Mouse (Mus musculus) myocyte (in vitro differentiated cells): ENCODE measurements around the gene Tnni2.

Source experiments
- CEBPB ChIP-seq: IDR thresholded peaks from 2 replicates; pipeline ENCODE4 v1.6.1; 2011; ENCODE audit warnings: mild to moderate bottlenecking, moderate library complexity; ENCODE audit not compliant: poor library complexity, insufficient read depth, severe bottlenecking
- E2F4 ChIP-seq: IDR thresholded peaks from one replicate; pipeline ENCODE4 v1.6.1; 2011; ENCODE audit warnings: mild to moderate bottlenecking, control low read depth, moderate library complexity; ENCODE audit not compliant: insufficient read depth
- MAX ChIP-seq: IDR thresholded peaks from one replicate; pipeline ENCODE4 v1.6.1; 2011; ENCODE audit warnings: low read depth, mild to moderate bottlenecking, control low read depth
- MYOG ChIP-seq, 3 experiments: IDR thresholded peaks; one replicate each; pipeline ENCODE4 v1.6.1; 2011; ENCODE audit warnings: control low read depth in 2 of 3, low read depth in 2 of 3, mild to moderate bottlenecking in 2 of 3; ENCODE audit not compliant: insufficient read length in 2 of 3, control insufficient read depth in 1 of 3, insufficient read depth in 1 of 3
- POLR2A ChIP-seq: IDR thresholded peaks from one replicate; pipeline ENCODE4 v1.6.1; 2011; ENCODE audit warnings: low read depth, mild to moderate bottlenecking, control low read depth, moderate library complexity; ENCODE audit not compliant: insufficient read length
- POLR2AphosphoS2 ChIP-seq: IDR thresholded peaks from one replicate; pipeline ENCODE4 v1.6.1; 2011; ENCODE audit warnings: low read depth, control low read depth; ENCODE audit not compliant: insufficient read length
- REST ChIP-seq: IDR thresholded peaks from one replicate; pipeline ENCODE4 v1.6.1; 2011; ENCODE audit warnings: mild to moderate bottlenecking, control low read depth, moderate library complexity; ENCODE audit not compliant: insufficient read depth, insufficient read length
- TCF12 ChIP-seq: IDR thresholded peaks from one replicate; pipeline ENCODE4 v1.6.1; 2011; ENCODE audit warnings: mild to moderate bottlenecking, control low read depth; ENCODE audit not compliant: poor library complexity, insufficient read depth, severe bottlenecking

DNA sequence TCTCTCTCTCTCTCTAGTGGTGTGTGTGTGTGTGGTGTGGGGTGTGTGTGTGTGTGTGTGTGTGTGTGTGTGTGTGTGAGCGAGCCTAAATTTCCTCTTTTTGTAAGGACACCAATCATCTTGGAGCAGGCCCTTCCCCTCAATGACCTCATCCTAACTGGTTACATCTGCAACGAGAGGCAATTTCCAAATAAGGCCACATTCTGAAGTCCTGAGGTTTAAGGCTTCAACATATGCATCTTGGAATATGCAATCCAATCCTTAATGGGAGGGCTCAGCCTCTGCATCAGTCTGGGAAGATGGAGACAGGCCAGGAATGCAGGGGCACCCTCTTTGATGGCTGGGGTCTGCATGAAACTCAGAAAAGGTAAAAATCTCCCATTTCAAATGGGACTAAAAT, 16.4 kb downstream of the Tnni2 start:
- no peak for TF ChIP-seq TCF12
- TF ChIP-seq MAX, result no peak
- no peak for TF ChIP-seq E2F4
- TF ChIP-seq POLR2A, result no peak
- TF ChIP-seq MYOG (IDR thresholded peaks at IDR 0.05; ENCODE audit: control insufficient read depth in 1 of 3, insufficient read depth in 1 of 3, insufficient read length in 2 of 3, low read depth in 2 of 3), result no peak
- no peak for TF ChIP-seq REST
- 0 out of 2 replicates have a peak, but pooled peaks have one; percentile 12 for TF ChIP-seq CEBPB
- TF ChIP-seq POLR2AphosphoS2, result no peak
